Mouse (Mus musculus): ENCODE data around the gene Itga2b. TPM values are rescaled to one million over a fixed set of nuclear protein-coding genes. Genes with fewer than 3 reads are reported as not detected.

The Itga2b gene
- polyA plus RNA-seq, 1 experiment: 1.9 TPM

Other genes starting within 250 kb of the Itga2b start
- 30.3 TPM in 2 replicates for gene Hdac5, start 240.0 kb downstream of the Itga2b start, polyA plus RNA-seq (2012; rRNA removed)
- 7.2 and 9.3 TPM in 2 replicates for gene BC030867, start 221.2 kb downstream of the Itga2b start, polyA plus RNA-seq (2012; rRNA removed)
- gene Asb16, start 201.4 kb downstream of the Itga2b start, polyA plus RNA-seq (2012; rRNA removed): 0.47 and 0.55 TPM in 2 replicates
- gene Tmub2, start 185.2 kb downstream of the Itga2b start, polyA plus RNA-seq (2012; rRNA removed): 54.5 and 65.4 TPM in 2 replicates
- gene Atxn7l3, start 173.5 kb downstream of the Itga2b start, polyA plus RNA-seq (2012; rRNA removed): 32.7 and 33.6 TPM in 2 replicates
- gene Ubtf, start 150.4 kb downstream of the Itga2b start, polyA plus RNA-seq (2012; rRNA removed): 22.0 and 22.5 TPM in 2 replicates
- 0.01 and 0.10 TPM in 2 replicates for gene Slc4a1, start 103.9 kb downstream of the Itga2b start, polyA plus RNA-seq (2012; rRNA removed)
- gene Rundc3a, start 76.7 kb downstream of the Itga2b start, polyA plus RNA-seq (2012; rRNA removed): 4.3 and 4.6 TPM in 2 replicates
- 332 and 343 TPM in 2 replicates for gene Slc25a39, start 62.2 kb downstream of the Itga2b start, polyA plus RNA-seq (2012; rRNA removed)
- 110 and 122 TPM in 2 replicates for gene Grn, start 39.8 kb downstream of the Itga2b start, polyA plus RNA-seq (2012; rRNA removed)
- 2.1 and 3.9 TPM in 2 replicates for gene Fam171a2, start 22.4 kb downstream of the Itga2b start, polyA plus RNA-seq (2012; rRNA removed)
- 9.0 and 15.9 TPM in 2 replicates for gene Gpatch8, start 86.3 kb upstream of the Itga2b start, polyA plus RNA-seq (2012; rRNA removed)
- gene Gm11627, start 109.3 kb upstream of the Itga2b start, polyA plus RNA-seq (2012; rRNA removed): 2.0 and 2.7 TPM in 2 replicates
- gene Fzd2, start 134.3 kb upstream of the Itga2b start, polyA plus RNA-seq (2012; rRNA removed): 9.5 and 10.2 TPM in 2 replicates
- not detected in 2 replicates for gene Meioc, start 193.6 kb upstream of the Itga2b start, polyA plus RNA-seq (2012; rRNA removed)
- gene Ccdc43, start 227.7 kb upstream of the Itga2b start, polyA plus RNA-seq (2012; rRNA removed): 4.3 and 5.3 TPM in 2 replicates